Mouse (Mus musculus): ENCODE results near the gene Hk3. TPM values are rescaled to one million over a fixed set of nuclear protein-coding genes. Genes with fewer than 3 reads are reported as not detected.

Gene Hk3
- polyA plus RNA-seq, 1 experiment from 2014 or later = 3.3 TPM

GRCm38 (mm10) chr13:55011103-55011502 is 10.1 kb downstream of the Hk3 start:
- no peak overlapping the region for H3K4me2 ChIP-seq
- no peak overlapping the region for H3K4me3 ChIP-seq (ENCODE audit: low read depth, low read length)
- no peak overlapping the region for H3K9ac ChIP-seq (ENCODE audit: low read depth, low read length)
- H3K4me1 ChIP-seq (replicated peaks; ENCODE audit: control insufficient read depth, insufficient read depth, low read length) = no peaks in the 10 kb centered on the region
- WGBS = 85% methylated on average over 15 of the region's 15 CpGs
- no peak overlapping the region for H3K27ac ChIP-seq (ENCODE audit: low read depth, low read length)
- H3K36me3 ChIP-seq (ENCODE audit: control insufficient read depth, insufficient read depth, low read length) = no peaks in the 10 kb centered on the region
- DNase-seq (ENCODE audit: low spot score) (no peak), ATAC-seq (replicated peaks; ENCODE audit: low FRiP score) (no peak)
- H3K9me3 ChIP-seq (ENCODE audit: control insufficient read depth, low read length) = no peaks in the 10 kb centered on the region
- no peaks in the 10 kb centered on the region; the same call in 1 of the 2 replicates for H3K27me3 ChIP-seq (replicated peaks; ENCODE audit: control insufficient read depth, insufficient read depth, low read length)

- Histone ChIP-seq H3K4me2 (no peak overlapping the region), H3K9ac (ENCODE audit: low read depth, low read length) (no peak overlapping the region), H3K27me3 (replicated peaks; ENCODE audit: control insufficient read depth, insufficient read depth, low read length) (no peaks in the 10 kb centered on the region; the same call in 1 of the 2 replicates), H3K4me1 (replicated peaks; ENCODE audit: control insufficient read depth, insufficient read depth, low read length) (no peaks in the 10 kb centered on the region), H3K36me3 (ENCODE audit: control insufficient read depth, insufficient read depth, low read length) (no peaks in the 10 kb centered on the region), H3K4me3 (ENCODE audit: low read depth, low read length) (no peak overlapping the region), H3K9me3 (ENCODE audit: control insufficient read depth, low read length) (no peaks in the 10 kb centered on the region), H3K27ac (ENCODE audit: low read depth, low read length) (no peak overlapping the region)
- DNase-seq (ENCODE audit: low spot score) (no peak), ATAC-seq (replicated peaks; ENCODE audit: low FRiP score) (no peak)
- WGBS = 77% methylated on average over 6 of the region's 6 CpGs
Observed at GRCm38 (mm10) chr13:55008589-55008988, 12.6 kb downstream of the Hk3 start.

- H3K27ac ChIP-seq (ENCODE audit: low read depth, low read length) = no peak overlapping the region
- no peak overlapping the region for H3K9ac ChIP-seq (ENCODE audit: low read depth, low read length)
- H3K4me3 ChIP-seq (ENCODE audit: low read depth, low read length) = no peak overlapping the region
- 0 out of 2 replicates have a peak, but pooled peaks cover 4% of the 10 kb centered on the region for H3K27me3 ChIP-seq (replicated peaks; ENCODE audit: control insufficient read depth, insufficient read depth, low read length)
- no peak overlapping the region for H3K4me2 ChIP-seq
- ATAC-seq (replicated peaks; ENCODE audit: low FRiP score) (no peak), DNase-seq (ENCODE audit: low spot score) (no peak)
- H3K36me3 ChIP-seq (ENCODE audit: control insufficient read depth, insufficient read depth, low read length) = no peaks in the 10 kb centered on the region
- H3K4me1 ChIP-seq (replicated peaks; ENCODE audit: control insufficient read depth, insufficient read depth, low read length) = no peaks in the 10 kb centered on the region
- 77% methylated on average over 7 of the region's 7 CpGs for WGBS
- no peaks in the 10 kb centered on the region for H3K9me3 ChIP-seq (ENCODE audit: control insufficient read depth, low read length)
Observed at GRCm38 (mm10) chr13:55006415-55006742, 14.8 kb downstream of the Hk3 start.

GRCm38 (mm10) chr13:55005691-55006414 is 15.3 kb downstream of the Hk3 start:
- DNase-seq (ENCODE audit: low spot score) (no peak), ATAC-seq (replicated peaks; ENCODE audit: low FRiP score) (no peak)
- Histone ChIP-seq H3K27ac (ENCODE audit: low read depth, low read length) (no peak overlapping the region), H3K36me3 (ENCODE audit: control insufficient read depth, insufficient read depth, low read length) (no peaks in the 10 kb centered on the region), H3K9ac (ENCODE audit: low read depth, low read length) (no peak overlapping the region), H3K4me2 (no peak overlapping the region), H3K4me1 (replicated peaks; ENCODE audit: control insufficient read depth, insufficient read depth, low read length) (no peaks in the 10 kb centered on the region), H3K9me3 (ENCODE audit: control insufficient read depth, low read length) (no peaks in the 10 kb centered on the region), H3K4me3 (ENCODE audit: low read depth, low read length) (no peak overlapping the region), H3K27me3 (replicated peaks; ENCODE audit: control insufficient read depth, insufficient read depth, low read length) (0 out of 2 replicates have a peak, but pooled peaks cover 4% of the 10 kb centered on the region)
- 73% methylated on average over 31 of the region's 31 CpGs for WGBS

- Histone ChIP-seq H3K9me3 (ENCODE audit: control insufficient read depth, low read length) (no peaks in the 10 kb centered on the region), H3K4me3 (ENCODE audit: low read depth, low read length) (no peak overlapping the region), H3K4me1 (replicated peaks; ENCODE audit: control insufficient read depth, insufficient read depth, low read length) (no peaks in the 10 kb centered on the region), H3K27me3 (replicated peaks; ENCODE audit: control insufficient read depth, insufficient read depth, low read length) (0 out of 2 replicates have a peak, but pooled peaks cover 4% of the 10 kb centered on the region), H3K27ac (ENCODE audit: low read depth, low read length) (no peak overlapping the region), H3K4me2 (no peak overlapping the region), H3K36me3 (ENCODE audit: control insufficient read depth, insufficient read depth, low read length) (no peaks in the 10 kb centered on the region), H3K9ac (ENCODE audit: low read depth, low read length) (no peak overlapping the region)
- no peak for DNase-seq (ENCODE audit: low spot score)
- 82% methylated on average over 11 of the region's 11 CpGs for WGBS
- no peak for ATAC-seq (replicated peaks; ENCODE audit: low FRiP score)
Observed at GRCm38 (mm10) chr13:55004646-55005045, 16.5 kb downstream of the Hk3 start.

GRCm38 (mm10) chr13:55002090-55002489 is 19.1 kb downstream of the Hk3 start:
- 65% methylated on average over 10 of the region's 10 CpGs for WGBS
- Histone ChIP-seq H3K4me2 (no peak overlapping the region), H3K36me3 (ENCODE audit: control insufficient read depth, insufficient read depth, low read length) (no peaks in the 10 kb centered on the region), H3K9me3 (ENCODE audit: control insufficient read depth, low read length) (no peaks in the 10 kb centered on the region), H3K9ac (ENCODE audit: low read depth, low read length) (no peak overlapping the region), H3K4me3 (ENCODE audit: low read depth, low read length) (no peak overlapping the region), H3K27ac (ENCODE audit: low read depth, low read length) (no peak overlapping the region), H3K4me1 (replicated peaks; ENCODE audit: control insufficient read depth, insufficient read depth, low read length) (no peaks in the 10 kb centered on the region), H3K27me3 (replicated peaks; ENCODE audit: control insufficient read depth, insufficient read depth, low read length) (0 out of 2 replicates have a peak, but pooled peaks cover 4% of the 10 kb centered on the region)
- DNase-seq (ENCODE audit: low spot score) = no peak
- no peak for ATAC-seq (replicated peaks; ENCODE audit: low FRiP score)

- ATAC-seq (replicated peaks; ENCODE audit: low FRiP score) = no peak
- no peaks in the 10 kb centered on the region for H3K4me1 ChIP-seq (replicated peaks; ENCODE audit: control insufficient read depth, insufficient read depth, low read length)
- no peaks in the 10 kb centered on the region for H3K36me3 ChIP-seq (ENCODE audit: control insufficient read depth, insufficient read depth, low read length)
- H3K4me3 ChIP-seq (ENCODE audit: low read depth, low read length) = no peak overlapping the region
- H3K27ac ChIP-seq (ENCODE audit: low read depth, low read length) = no peak overlapping the region
- 82% methylated on average over 10 of the region's 10 CpGs for WGBS
- H3K27me3 ChIP-seq (replicated peaks; ENCODE audit: control insufficient read depth, insufficient read depth, low read length) = 0 out of 2 replicates have a peak, but pooled peaks cover 4% of the 10 kb centered on the region
- H3K9ac ChIP-seq (ENCODE audit: low read depth, low read length) = no peak overlapping the region
- no peak overlapping the region for H3K4me2 ChIP-seq
- H3K9me3 ChIP-seq (ENCODE audit: control insufficient read depth, low read length) = no peaks in the 10 kb centered on the region
- no peak for DNase-seq (ENCODE audit: low spot score)
Observed at GRCm38 (mm10) chr13:55000433-55000832, 20.8 kb downstream of the Hk3 start.

- Histone ChIP-seq H3K4me3 (ENCODE audit: low read depth, low read length) (no peak overlapping the region), H3K27me3 (replicated peaks; ENCODE audit: control insufficient read depth, insufficient read depth, low read length) (0 out of 2 replicates have a peak, but pooled peaks cover 1% of the 10 kb centered on the region), H3K4me1 (replicated peaks; ENCODE audit: control insufficient read depth, insufficient read depth, low read length) (peaks cover 3% of the 10 kb centered on the region; the same call in 1 of the 2 replicates), H3K4me2 (no peak overlapping the region), H3K27ac (ENCODE audit: low read depth, low read length) (no peak overlapping the region), H3K9me3 (ENCODE audit: control insufficient read depth, low read length) (no peaks in the 10 kb centered on the region), H3K9ac (ENCODE audit: low read depth, low read length) (no peak overlapping the region), H3K36me3 (ENCODE audit: control insufficient read depth, insufficient read depth, low read length) (no peaks in the 10 kb centered on the region)
- DNase-seq (ENCODE audit: low spot score) (no peak), ATAC-seq (replicated peaks; ENCODE audit: low FRiP score) (no peak)
- WGBS = 87% methylated on average over 8 of the region's 8 CpGs
Observed at GRCm38 (mm10) chr13:54997568-54997967, 23.6 kb downstream of the Hk3 start.

- no peaks in the 10 kb centered on the region for H3K27me3 ChIP-seq (replicated peaks; ENCODE audit: control insufficient read depth, insufficient read depth, low read length)
- no peak overlapping the region for H3K4me2 ChIP-seq
- no peak overlapping the region for H3K9ac ChIP-seq (ENCODE audit: low read depth, low read length)
- DNase-seq (ENCODE audit: low spot score) (no peak), ATAC-seq (replicated peaks; ENCODE audit: low FRiP score) (no peak)
- H3K27ac ChIP-seq (ENCODE audit: low read depth, low read length) = no peak overlapping the region
- WGBS = 42% methylated on average over 6 of the region's 6 CpGs
- peaks cover 3% of the 10 kb centered on the region; the same call in 1 of the 2 replicates for H3K4me1 ChIP-seq (replicated peaks; ENCODE audit: control insufficient read depth, insufficient read depth, low read length)
- no peaks in the 10 kb centered on the region for H3K36me3 ChIP-seq (ENCODE audit: control insufficient read depth, insufficient read depth, low read length)
- no peaks in the 10 kb centered on the region for H3K9me3 ChIP-seq (ENCODE audit: control insufficient read depth, low read length)
- H3K4me3 ChIP-seq (ENCODE audit: low read depth, low read length) = no peak overlapping the region
Observed at GRCm38 (mm10) chr13:54995161-54995560, 26.0 kb downstream of the Hk3 start.

Data from liver, embryonic 11.5 days (tissue).